In genomic region chr19:4333100-4333775, GRCm38 (mm10) we compare ENCODE assay signal across 8 mouse cellular contexts. TPM values are rescaled to one million over a fixed set of nuclear protein-coding genes. Genes with fewer than 3 reads are reported as not detected.
DNase-seq lines count a peak whose midpoint lies in the region.

No protein-coding gene starts in this region.

- no peaks in the 10 kb centered on the region for H3K9me3 ChIP-seq in midbrain, embryonic 10.5 days (replicated peaks)

- H3K36me3 ChIP-seq in midbrain, embryonic 10.5 days = peaks cover 55% of the 10 kb centered on the region

- H3K4me3 ChIP-seq in midbrain, embryonic 10.5 days = peak overlapping the region; percentile 72

- under 1% methylated on average over 13 of the region's 13 CpGs for WGBS in midbrain, embryonic 10.5 days

- peak overlapping the region; percentile 91 for H3K27ac ChIP-seq in midbrain, embryonic 10.5 days (replicated peaks)

- intact Hi-C loops in heart, postnatal 25 days (cut with DNase I) = no loop called here

- H3K27me3 ChIP-seq in midbrain, embryonic 10.5 days (ENCODE audit: low read depth, poor library complexity, severe bottlenecking) = no peaks in the 10 kb centered on the region

- DNase-seq in heart, adult 11 months = peak; percentile 94
- DNase-seq in heart, postnatal 25 days (ENCODE audit: low spot score) = no peak
- DNase-seq in 416B (ENCODE audit: low read depth) = peak; percentile 52
- DNase-seq in brain, adult 2 months (ENCODE audit: low read depth, low spot score) = peak; percentile 70
- DNase-seq in heart, adult 8-10 months (ENCODE audit: low spot score) = peak; percentile 35
- peak; percentile 48 to 65 for DNase-seq in kidney, postnatal 4 days
- no peak for DNase-seq in midbrain, embryonic 10.5 days (ENCODE audit: low spot score)
- no peak for DNase-seq in thymus, postnatal 4 days

- H3K4me1 ChIP-seq in midbrain, embryonic 10.5 days = peaks cover 35% of the 10 kb centered on the region

RNA-seq across cellular contexts. Expression of gene Grk2, which starts 27.2 kb away (rescaled TPM):
- 10 to 100 TPM; 49.3 to 57.9 TPM for total RNA-seq in heart, postnatal 25 days (2021)
- total RNA-seq in heart, adult 8-10 months (2022) = 10 to 100 TPM; 48.7 to 55.9 (median 50.7) TPM
- 12.2 and 14.2 TPM in 2 replicates for polyA plus RNA-seq in midbrain, embryonic 10.5 days (2016; fragmentation: Nextera tagmentation; extraction: Ambion mirVana)

RNA-seq across cellular contexts. Expression of gene Ankrd13d, which starts 50.3 kb away (rescaled TPM):
- 1 to 10 TPM; 1.2 to 1.5 TPM for total RNA-seq in heart, postnatal 25 days (2021)
- 1 to 10 TPM in 1 of 4 experiments, under 1 TPM in 3; 0.59 to 2.1 (median 0.80) TPM for total RNA-seq in heart, adult 8-10 months (2022)
- polyA plus RNA-seq in midbrain, embryonic 10.5 days (2016; fragmentation: Nextera tagmentation; extraction: Ambion mirVana) = 11.7 and 12.6 TPM in 2 replicates

Comparison
In these comparisons a context has a peak if more than half of its experiments do, and no peak if none do; other contexts are left out.
1. DNase-seq: peak in heart, adult 11 months (single experiment), 416B (single experiment), brain, adult 2 months (single experiment), heart, adult 8-10 months (single experiment) and kidney, postnatal 4 days (2 of 2); none in heart, postnatal 25 days (single experiment), midbrain, embryonic 10.5 days (single experiment) and thymus, postnatal 4 days (single experiment).